Mouse (Mus musculus) embryonic fibroblast, embryonic 13.5 days (primary cell): ENCODE results near the gene Trpc1. TPM values are rescaled to one million over a fixed set of nuclear protein-coding genes. Genes with fewer than 3 reads are reported as not detected.

Source experiments
- H3K27ac ChIP-seq: 2 replicates; pipeline ENCODE4 v1.5.1; 2012; ENCODE audit warnings: low read length, control low read depth, inconsistent platforms; ENCODE audit not compliant: insufficient read depth
- H3K4me1 ChIP-seq: 2 replicates; pipeline ENCODE4 v1.6.1; 2011; ENCODE audit warnings: low read length; ENCODE audit not compliant: control insufficient read depth, insufficient read depth
- H3K4me3 ChIP-seq: 2 replicates; pipeline ENCODE4 v1.5.1; 2011; ENCODE audit warnings: mild to moderate bottlenecking, control low read depth, low read length; ENCODE audit not compliant: insufficient read depth
- CTCF ChIP-seq: IDR thresholded peaks from 2 replicates; pipeline ENCODE4 v1.5.1; 2011; ENCODE audit warnings: mild to moderate bottlenecking, control low read depth, low read length, moderate library complexity, borderline replicate concordance; ENCODE audit not compliant: insufficient read depth
- POLR2A ChIP-seq: IDR thresholded peaks from 2 replicates; pipeline ENCODE4 v1.6.1; 2011; ENCODE audit warnings: low read depth, mild to moderate bottlenecking, control low read depth, low read length, moderate library complexity
- polyA plus RNA-seq: library from polyadenylated mRNA; stranded (reverse); fragments of >200 nt; gene quantifications from 2 replicates; pipeline ENCODE4 v1.2.4, GENCODE M21; 2011; ENCODE audit warnings: low read depth; ENCODE audit not compliant: missing spikeins, insufficient read length

Gene Trpc1
- polyA plus RNA-seq, 1 experiment: 9.6 TPM

DNA sequence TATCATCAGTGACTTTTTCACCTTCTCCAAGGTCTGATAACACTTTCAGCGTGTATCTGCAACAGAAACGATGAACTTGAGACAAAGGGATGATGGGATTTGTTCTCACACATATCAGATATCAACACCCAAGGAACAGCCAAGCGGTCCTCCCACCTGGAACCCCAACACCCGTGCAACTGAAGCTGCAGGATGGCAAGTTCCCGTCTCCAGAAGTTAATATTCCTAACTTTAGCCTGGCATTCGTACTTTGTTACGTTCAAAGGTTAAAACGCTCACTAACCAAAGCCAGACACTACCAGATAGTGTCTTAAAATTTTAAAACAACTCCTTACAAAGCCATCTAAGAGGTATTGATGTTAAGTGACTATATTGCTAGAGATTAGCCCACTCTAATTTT, 11.2 kb upstream of the Trpc1 start:
- Histone ChIP-seq H3K4me1 (no peaks in the 10 kb centered on the region), H3K4me3 (no peak overlapping the region), H3K27ac (no peak overlapping the region)
- TF ChIP-seq POLR2A (no peak), CTCF (no peak)

DNA sequence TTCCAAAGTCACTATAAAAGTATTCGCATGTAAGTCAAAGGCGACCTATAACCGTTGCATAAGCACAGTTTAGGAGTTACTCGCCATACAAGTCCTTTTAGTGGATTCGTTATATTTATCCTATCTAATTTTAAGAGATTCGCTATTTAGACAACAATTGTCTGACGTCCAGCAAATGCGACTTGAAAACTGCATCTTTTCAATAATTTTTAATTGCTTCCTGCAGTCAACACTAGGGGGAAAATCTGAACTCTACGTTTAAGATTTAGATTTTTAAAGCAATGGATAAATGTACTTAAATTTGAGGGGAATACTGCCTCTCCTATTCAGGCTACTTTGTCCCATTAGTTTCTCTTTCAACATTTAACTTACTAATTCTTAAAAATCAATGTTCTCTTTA, 571 bp upstream of the Trpc1 start:
- no peaks in the 10 kb centered on the region for H3K4me1 ChIP-seq
- TF ChIP-seq CTCF: no peak
- no peak for TF ChIP-seq POLR2A
- no peak overlapping the region for H3K4me3 ChIP-seq
- H3K27ac ChIP-seq: no peak overlapping the region

DNA sequence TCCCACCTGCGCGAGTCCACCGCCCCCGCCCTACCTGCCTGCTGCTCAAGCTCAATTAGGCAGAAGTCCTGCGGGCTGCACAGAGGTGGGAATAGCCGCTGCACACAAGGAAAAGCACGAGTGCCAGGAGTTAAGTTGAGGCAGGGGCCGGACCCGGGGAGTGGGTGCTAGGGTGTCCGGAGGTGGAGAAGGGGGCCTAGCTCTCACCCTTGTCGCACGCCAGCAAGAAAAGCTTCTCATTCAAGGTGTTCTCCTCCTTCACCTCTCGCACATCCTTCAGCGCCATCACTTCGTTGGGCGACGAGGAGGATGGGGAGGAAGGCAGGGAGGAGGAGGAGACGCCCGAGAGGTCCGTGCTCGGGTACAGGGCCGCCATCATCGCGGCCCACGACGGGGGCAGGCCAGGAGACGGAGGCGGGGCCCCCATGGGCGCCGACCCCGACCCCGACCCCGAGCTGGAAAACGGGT, 680 bp downstream of the Trpc1 start:
- H3K4me3 ChIP-seq: peak overlapping the region; percentile 51
- TF ChIP-seq CTCF: no peak
- TF ChIP-seq POLR2A: no peak
- no peak overlapping the region for H3K27ac ChIP-seq
- no peaks in the 10 kb centered on the region for H3K4me1 ChIP-seq

DNA sequence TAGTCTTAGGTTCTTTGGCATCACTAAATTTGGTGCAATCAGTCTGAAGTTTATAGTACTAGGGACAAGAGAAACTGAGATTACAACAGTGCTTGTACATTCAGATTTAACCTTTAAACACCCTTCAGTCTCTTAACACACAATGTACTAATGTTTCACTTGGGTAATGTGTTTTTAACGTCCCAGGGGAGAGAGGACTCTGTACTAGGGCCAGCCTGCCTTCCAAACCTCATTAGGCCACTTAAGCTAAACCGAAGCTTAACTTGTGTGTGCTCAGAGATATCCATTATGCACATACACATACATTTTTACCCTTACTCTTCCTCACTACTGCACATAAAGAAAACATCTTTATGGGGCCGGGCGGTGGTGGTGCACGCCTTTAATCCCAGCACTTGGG, 2.9 kb downstream of the Trpc1 start:
- no peak for TF ChIP-seq CTCF
- TF ChIP-seq POLR2A: no peak
- no peak overlapping the region for H3K27ac ChIP-seq
- no peaks in the 10 kb centered on the region for H3K4me1 ChIP-seq
- no peak overlapping the region for H3K4me3 ChIP-seq

DNA sequence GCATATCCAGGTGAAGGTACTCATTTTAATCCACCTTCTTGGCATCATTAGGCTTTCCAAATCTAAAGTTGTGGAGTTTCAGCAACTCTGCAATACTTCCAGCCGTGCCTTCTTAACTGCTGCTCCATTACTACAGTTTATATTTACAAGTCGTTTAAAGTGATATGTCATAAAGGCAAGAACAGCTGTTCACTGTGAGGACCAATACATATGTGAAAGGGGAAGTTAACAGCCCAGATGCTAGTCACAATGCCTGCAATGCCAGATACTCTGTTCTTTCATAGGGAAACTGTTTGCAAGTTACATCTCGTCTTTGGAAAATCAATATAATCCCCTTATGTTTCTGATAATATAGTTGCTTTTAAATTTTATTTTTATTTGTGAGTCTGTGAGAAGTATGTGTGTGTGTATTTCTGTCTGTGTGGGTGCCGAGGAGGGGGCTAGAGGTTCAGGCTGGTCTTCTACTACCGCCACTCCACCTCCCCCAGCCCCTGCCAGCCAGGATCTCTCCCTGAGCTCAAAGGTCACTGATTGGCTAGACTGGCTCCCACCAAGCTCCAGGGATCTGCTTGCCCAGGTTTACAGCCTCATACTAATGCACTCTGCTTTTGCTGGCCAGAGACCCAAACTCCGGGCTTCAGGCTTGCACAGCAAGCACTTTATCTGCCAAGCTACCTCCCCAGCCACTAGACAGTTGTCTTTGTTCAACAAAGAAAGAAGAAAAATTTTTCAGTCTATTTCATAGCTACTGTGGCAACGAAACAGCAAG, 5.1 kb downstream of the Trpc1 start:
- TF ChIP-seq CTCF (no peak), POLR2A (no peak)
- Histone ChIP-seq H3K4me1 (no peaks in the 10 kb centered on the region), H3K27ac (no peak overlapping the region), H3K4me3 (no peak overlapping the region)

DNA sequence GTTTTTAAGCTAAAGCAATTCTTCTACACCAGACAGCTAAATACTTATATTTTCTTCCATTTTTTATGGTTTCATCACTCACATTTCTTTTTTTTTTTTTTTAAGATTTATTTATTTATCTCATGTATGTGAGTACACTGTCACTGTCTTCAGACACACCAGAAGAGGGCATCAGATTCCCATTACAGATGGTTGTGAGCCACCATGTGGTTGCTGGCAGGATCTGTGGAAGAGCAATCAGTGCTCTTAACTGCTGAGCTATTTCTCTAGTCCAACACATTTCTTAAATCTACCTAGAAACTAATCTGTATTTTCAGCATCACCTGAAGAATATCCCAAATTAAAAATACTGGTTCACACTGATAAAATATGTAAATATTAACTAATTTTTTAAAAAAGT, 13.9 kb downstream of the Trpc1 start:
- no peak for TF ChIP-seq POLR2A
- TF ChIP-seq CTCF: no peak
- H3K4me3 ChIP-seq: no peak overlapping the region
- H3K27ac ChIP-seq: no peak overlapping the region
- no peaks in the 10 kb centered on the region for H3K4me1 ChIP-seq

DNA sequence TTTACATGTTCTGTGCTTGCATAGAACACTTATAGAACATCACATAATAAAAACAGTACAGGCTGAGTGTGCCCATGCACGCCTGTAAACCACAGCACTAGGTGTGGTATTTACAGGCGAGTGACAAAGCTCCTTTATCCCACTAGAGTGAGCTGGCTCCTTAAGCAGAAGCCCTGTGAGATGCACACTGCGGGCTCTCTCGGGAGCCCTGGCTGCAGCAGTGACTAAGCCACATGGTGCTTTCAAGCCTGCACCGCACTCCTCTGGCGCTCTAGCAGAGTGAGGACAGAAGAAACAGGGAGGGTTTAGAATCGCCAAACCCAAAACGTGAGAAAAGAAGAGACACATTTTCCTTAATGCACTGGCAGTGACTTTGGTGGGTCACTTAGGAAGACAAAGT, 37.6 kb downstream of the Trpc1 start:
- no peak for TF ChIP-seq CTCF
- no peak for TF ChIP-seq POLR2A
- Histone ChIP-seq H3K4me1 (no peaks in the 10 kb centered on the region), H3K27ac (no peak overlapping the region), H3K4me3 (no peak overlapping the region)

DNA sequence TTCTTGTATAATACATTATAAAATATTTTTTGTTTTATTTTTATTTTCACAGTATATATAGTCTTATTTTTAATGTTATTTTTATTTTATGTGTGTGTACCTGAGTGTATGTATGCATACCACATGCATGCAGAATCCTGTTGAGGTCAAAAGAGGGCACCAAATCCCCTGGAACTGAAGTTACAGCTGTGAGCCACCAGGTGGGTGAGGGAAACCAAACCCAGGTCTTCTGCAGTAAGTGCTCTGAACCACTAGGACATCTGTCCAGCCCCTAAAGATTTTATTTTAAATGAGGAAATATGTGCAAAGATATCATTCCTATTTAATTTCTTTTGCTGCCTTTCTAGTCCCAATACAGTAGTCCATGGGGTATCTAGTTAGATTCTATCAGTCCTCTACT, 41.2 kb downstream of the Trpc1 start:
- no peak overlapping the region for H3K4me3 ChIP-seq
- H3K27ac ChIP-seq: no peak overlapping the region
- H3K4me1 ChIP-seq: peaks cover 3% of the 10 kb centered on the region; the same call in 1 of the 2 replicates
- TF ChIP-seq CTCF: no peak
- no peak for TF ChIP-seq POLR2A

DNA sequence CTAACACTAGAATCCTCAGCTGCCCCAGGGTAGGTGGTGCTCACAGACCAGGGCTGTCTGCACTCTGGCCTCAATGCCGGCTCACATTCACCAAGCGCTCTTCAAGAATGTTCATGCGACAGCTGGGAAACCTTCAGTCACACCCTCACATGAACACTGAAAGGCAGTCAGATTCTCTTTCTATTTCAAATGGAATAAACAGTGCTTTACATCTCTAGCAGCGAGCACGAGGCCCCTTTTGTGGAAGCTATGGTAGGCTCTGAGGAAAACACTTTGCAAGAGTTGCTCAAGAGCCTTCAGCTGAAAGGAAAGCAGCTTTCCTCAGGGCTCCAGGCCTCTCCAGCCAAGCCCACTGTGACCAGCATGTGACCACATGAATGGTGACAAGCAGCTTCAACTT, 44.8 kb downstream of the Trpc1 start:
- Histone ChIP-seq H3K4me3 (no peak overlapping the region), H3K4me1 (peaks cover 3% of the 10 kb centered on the region; the same call in 1 of the 2 replicates), H3K27ac (no peak overlapping the region)
- TF ChIP-seq CTCF: no peak
- TF ChIP-seq POLR2A: no peak

DNA sequence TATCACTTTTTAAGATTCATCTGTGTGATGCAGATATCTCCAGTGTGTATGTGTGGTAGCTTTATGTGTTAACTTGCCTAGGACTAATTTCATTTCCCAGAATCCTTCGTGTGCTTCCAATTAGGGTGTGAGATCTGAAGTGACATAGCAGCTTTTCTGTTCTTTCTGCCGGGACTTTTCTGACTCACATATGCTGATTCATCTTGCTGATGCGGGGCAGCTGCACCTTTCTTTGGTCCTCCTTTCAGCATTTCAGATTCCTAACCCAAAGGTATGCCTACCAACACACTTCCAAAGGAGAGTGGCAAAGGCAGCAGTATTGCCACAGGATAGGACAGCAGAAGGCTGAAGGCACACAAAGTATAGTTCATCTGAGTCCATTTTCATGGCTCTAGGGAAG, 46.1 kb downstream of the Trpc1 start:
- TF ChIP-seq CTCF (no peak), POLR2A (no peak)
- H3K27ac ChIP-seq: no peak overlapping the region
- H3K4me1 ChIP-seq: peaks cover 3% of the 10 kb centered on the region; the same call in 1 of the 2 replicates
- no peak overlapping the region for H3K4me3 ChIP-seq
